Mouse (Mus musculus) C2C12 (cell line): Measurements from ENCODE around the gene Gart. TPM values are rescaled to one million over a fixed set of nuclear protein-coding genes. Genes with fewer than 3 reads are reported as not detected.
"Not testable (repeated sequence)": the region's sequence is repeated elsewhere in the genome, so short reads cannot be mapped to it uniquely, and the experiment has no call there.

Experiments used
- H3K27me3 ChIP-seq: one replicate; pipeline ENCODE4 v1.6.1; 2011; ENCODE audit not compliant: control insufficient read depth, insufficient read depth, insufficient read length
- H3K36me3 ChIP-seq: one replicate; pipeline ENCODE4 v1.6.1; 2011; ENCODE audit not compliant: control insufficient read depth, insufficient read depth
- H3K4me3 ChIP-seq: one replicate; pipeline ENCODE4 v1.5.1; 2011; ENCODE audit warnings: mild to moderate bottlenecking, control low read depth; ENCODE audit not compliant: poor library complexity, insufficient read depth, severe bottlenecking
- H3K79me2 ChIP-seq: one replicate; pipeline ENCODE4 v1.6.1; 2011; ENCODE audit not compliant: control insufficient read depth, insufficient read depth
- H3K79me3 ChIP-seq: one replicate; pipeline ENCODE4 v1.6.1; 2011; ENCODE audit warnings: low read depth, control low read depth
- H3ac ChIP-seq: one replicate; pipeline ENCODE3; 2011; ENCODE audit warnings: low read depth; ENCODE audit not compliant: control insufficient read depth, insufficient read length
- CEBPB ChIP-seq: IDR thresholded peaks from one replicate; pipeline ENCODE4 v1.6.1; 2011; ENCODE audit warnings: low read depth, mild to moderate bottlenecking, control low read depth, moderate library complexity
- CTCF ChIP-seq: IDR thresholded peaks from one replicate; pipeline ENCODE4 v1.5.1; 2011; ENCODE audit not compliant: control insufficient read depth, insufficient read depth, insufficient read length
- FOSL1 ChIP-seq: IDR thresholded peaks from one replicate; pipeline ENCODE4 v1.8.0; 2011; ENCODE audit warnings: mild to moderate bottlenecking, low read length; ENCODE audit not compliant: poor library complexity, insufficient read depth, severe bottlenecking
- MAX ChIP-seq: IDR thresholded peaks from one replicate; pipeline ENCODE4 v1.6.1; 2011; ENCODE audit warnings: mild to moderate bottlenecking, control low read depth
- MYOD1 ChIP-seq: IDR thresholded peaks from one replicate; pipeline ENCODE4 v1.6.1; 2011; ENCODE audit warnings: low read depth; ENCODE audit not compliant: control insufficient read depth, insufficient read length
- MYOG ChIP-seq: IDR thresholded peaks from one replicate; pipeline ENCODE4 v1.6.1; 2011; ENCODE audit not compliant: control insufficient read depth, insufficient read length; ENCODE audit errors: extremely low read depth
- USF1 ChIP-seq: IDR thresholded peaks from one replicate; pipeline ENCODE4 v1.6.1; 2011; ENCODE audit warnings: low read depth, mild to moderate bottlenecking, control low read depth, moderate library complexity
- polyA plus RNA-seq: library from polyadenylated mRNA; unstranded; fragments of >200 nt; fragmentation: generic; extraction: Trizol; gene quantifications from one replicate; pipeline ENCODE4 v1.2.1, GENCODE M21; 2012; ENCODE audit warnings: missing spikeins

Gene Gart
- polyA plus RNA-seq, 1 experiment, result 131 TPM

- TF ChIP-seq MYOG, result no peak
- TF ChIP-seq MAX, result peak; percentile 40
- peaks cover 67% of the 10 kb centered on the region for H3K79me3 ChIP-seq
- peaks cover 82% of the 10 kb centered on the region for H3K79me2 ChIP-seq
- H3ac ChIP-seq, result peak overlapping the region; percentile 69
- H3K36me3 ChIP-seq, result peaks cover 28% of the 10 kb centered on the region
- H3K4me3 ChIP-seq, result peak overlapping the region; percentile 67
- no peaks in the 10 kb centered on the region for H3K27me3 ChIP-seq
These were observed 653 bp downstream of the Gart start for GRCm38 (mm10) chr16:91645995-91646602.

DNA sequence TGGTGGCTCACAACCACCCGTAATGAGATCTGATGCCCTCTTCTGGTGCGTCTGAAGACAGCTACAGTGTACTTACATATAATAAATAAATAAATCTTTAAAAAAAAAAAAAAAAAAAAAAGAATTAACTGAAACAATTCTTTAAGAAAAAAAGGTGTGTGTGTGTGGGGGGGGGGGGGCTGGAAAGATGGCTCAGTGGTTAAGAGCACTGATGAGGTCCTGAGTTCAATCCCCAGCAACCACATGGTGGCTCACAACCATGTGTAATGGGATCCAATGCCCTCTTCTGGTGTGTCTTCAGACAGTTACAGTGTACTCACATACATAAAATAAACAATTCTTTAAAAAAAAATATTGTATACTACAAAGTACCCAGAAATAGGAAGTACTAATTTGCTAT lies 1.3 kb downstream of the Gart start:
- Histone ChIP-seq H3K79me2 (peaks cover 75% of the 10 kb centered on the region), H3K36me3 (peaks cover 28% of the 10 kb centered on the region), H3K79me3 (peaks cover 60% of the 10 kb centered on the region), H3K4me3 (peak overlapping the region; percentile 67)
- not testable (repeated sequence) for H3K27me3 ChIP-seq, H3ac ChIP-seq

DNA sequence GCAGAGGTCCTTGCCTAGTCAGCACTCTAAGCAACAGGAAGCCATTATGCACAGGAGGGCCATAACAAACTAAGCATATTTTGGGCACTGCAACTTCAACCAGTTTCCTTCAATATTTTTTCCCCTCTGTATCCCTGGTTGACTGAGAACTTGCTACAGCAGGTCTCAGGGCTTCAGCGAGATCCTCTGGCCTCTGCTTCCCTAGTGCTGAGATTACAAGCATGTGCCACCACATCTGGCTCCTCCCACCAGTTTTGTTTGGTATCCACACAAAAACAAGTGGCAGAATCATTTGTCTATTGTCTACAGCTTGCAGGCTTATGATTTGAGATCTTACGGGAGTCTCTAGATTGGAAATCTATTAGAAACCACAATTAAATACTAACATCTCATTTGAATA lies 1.9 kb downstream of the Gart start:
- Histone ChIP-seq H3K27me3 (no peaks in the 10 kb centered on the region), H3K79me2 (peaks cover 70% of the 10 kb centered on the region), H3ac (no peak overlapping the region), H3K79me3 (peaks cover 55% of the 10 kb centered on the region), H3K36me3 (peaks cover 33% of the 10 kb centered on the region), H3K4me3 (no peak overlapping the region)
- no peak for TF ChIP-seq CTCF
- TF ChIP-seq USF1, result no peak
- TF ChIP-seq MYOD1, result no peak
- no peak for TF ChIP-seq FOSL1
- no peak for TF ChIP-seq CEBPB
- TF ChIP-seq MAX, result no peak

DNA sequence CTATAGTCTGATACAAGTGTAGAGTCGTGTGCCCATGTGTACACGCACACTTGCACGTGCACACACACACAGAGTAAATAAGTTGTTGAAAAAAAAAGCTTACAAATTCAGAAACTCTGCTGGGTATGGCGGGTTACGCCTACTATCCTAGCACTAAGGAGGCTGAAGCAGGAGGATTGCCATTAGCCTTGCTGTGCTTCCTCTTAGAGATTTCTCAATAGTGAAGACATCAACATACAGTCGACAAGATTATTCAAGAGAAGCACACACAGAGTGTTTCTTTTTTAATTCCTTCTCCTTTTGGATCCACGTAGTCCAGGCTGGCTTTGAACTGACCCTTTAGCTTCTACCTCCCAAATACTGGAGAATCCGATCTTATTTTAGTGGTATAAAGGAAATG lies 6.6 kb downstream of the Gart start:
- TF ChIP-seq MYOG, result no peak
- no peak for TF ChIP-seq USF1
- TF ChIP-seq MAX, result no peak
- no peak for TF ChIP-seq FOSL1
- no peak for TF ChIP-seq MYOD1
- TF ChIP-seq CEBPB, result no peak
- no peak for TF ChIP-seq CTCF

DNA sequence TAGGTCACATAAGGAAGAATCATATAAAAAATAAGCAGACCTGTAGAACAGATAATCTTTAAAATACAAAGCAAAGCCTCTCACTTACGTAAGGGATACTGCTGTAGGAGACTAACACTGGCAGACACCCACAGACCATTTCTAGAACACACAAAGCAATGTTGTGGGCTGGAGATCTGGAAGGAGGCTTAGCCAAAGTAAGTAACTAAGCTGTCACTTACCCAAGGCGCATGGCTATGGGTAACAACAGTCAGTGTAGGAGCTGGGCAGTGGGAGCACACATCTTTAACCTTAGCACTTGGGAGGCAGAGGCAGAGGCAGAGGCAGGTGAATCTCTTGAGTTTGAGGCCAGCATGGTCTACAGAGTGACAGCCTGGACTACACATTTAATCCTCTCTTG lies 7.1 kb downstream of the Gart start:
- TF ChIP-seq MAX (no peak), USF1 (no peak), CEBPB (no peak), CTCF (no peak), MYOD1 (no peak), FOSL1 (no peak), MYOG (no peak)
- peaks cover 85% of the 10 kb centered on the region for H3K36me3 ChIP-seq
- H3K79me2 ChIP-seq, result peaks cover 25% of the 10 kb centered on the region
- H3K27me3 ChIP-seq, result no peaks in the 10 kb centered on the region
- peaks cover 21% of the 10 kb centered on the region for H3K79me3 ChIP-seq
- H3K4me3 ChIP-seq, result no peak overlapping the region
- H3ac ChIP-seq, result no peak overlapping the region

More for the DNA sequence above, 6.6 kb downstream of the Gart start:
- no peak overlapping the region for H3K4me3 ChIP-seq
- H3K36me3 ChIP-seq, result peaks cover 79% of the 10 kb centered on the region
- H3K27me3 ChIP-seq, result no peaks in the 10 kb centered on the region
- no peak overlapping the region for H3ac ChIP-seq
- peaks cover 26% of the 10 kb centered on the region for H3K79me3 ChIP-seq
- H3K79me2 ChIP-seq, result peaks cover 30% of the 10 kb centered on the region

DNA sequence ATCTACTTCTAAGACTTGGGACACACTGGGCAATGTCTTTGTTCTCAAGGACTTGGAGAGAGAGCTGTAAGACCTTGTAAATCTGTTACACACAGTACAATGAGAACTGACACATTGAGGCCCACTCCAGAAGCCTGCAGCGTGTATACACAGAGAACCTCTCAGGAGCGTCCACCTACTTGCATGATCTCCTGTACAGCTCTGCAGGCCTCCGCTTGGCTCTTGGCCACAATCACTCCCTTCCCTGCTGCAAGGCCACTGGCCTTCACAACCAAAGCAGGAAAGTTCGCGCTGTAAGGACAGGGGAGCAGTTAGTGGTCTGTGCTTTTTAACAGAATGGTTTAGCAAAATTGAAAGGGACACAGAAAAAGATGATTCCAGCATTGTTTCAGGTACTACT lies 7.6 kb downstream of the Gart start:
- Histone ChIP-seq H3ac (no peak overlapping the region), H3K36me3 (peaks cover 84% of the 10 kb centered on the region)
- TF ChIP-seq MYOD1 (no peak), MYOG (no peak), CEBPB (no peak), USF1 (no peak), MAX (no peak), CTCF (no peak), FOSL1 (no peak)

More for the DNA sequence above, 7.6 kb downstream of the Gart start:
- Histone ChIP-seq H3K79me2 (peaks cover 20% of the 10 kb centered on the region), H3K27me3 (no peaks in the 10 kb centered on the region), H3K79me3 (peaks cover 16% of the 10 kb centered on the region), H3K4me3 (no peak overlapping the region)
